Mouse (Mus musculus) spleen, postnatal 4 days (tissue): ENCODE results near the gene Pnmal2.
"Not testable (repeated sequence)": the region's sequence is repeated elsewhere in the genome, so short reads cannot be mapped to it uniquely, and the experiment has no call there.

Source experiments
- DNase-seq, 2 experiments: peaks; one replicate each; pipeline ENCODE4 v3.0.0; 2022; ENCODE audit warnings: low spot score in 2 of 2

The Pnmal2 gene

DNA sequence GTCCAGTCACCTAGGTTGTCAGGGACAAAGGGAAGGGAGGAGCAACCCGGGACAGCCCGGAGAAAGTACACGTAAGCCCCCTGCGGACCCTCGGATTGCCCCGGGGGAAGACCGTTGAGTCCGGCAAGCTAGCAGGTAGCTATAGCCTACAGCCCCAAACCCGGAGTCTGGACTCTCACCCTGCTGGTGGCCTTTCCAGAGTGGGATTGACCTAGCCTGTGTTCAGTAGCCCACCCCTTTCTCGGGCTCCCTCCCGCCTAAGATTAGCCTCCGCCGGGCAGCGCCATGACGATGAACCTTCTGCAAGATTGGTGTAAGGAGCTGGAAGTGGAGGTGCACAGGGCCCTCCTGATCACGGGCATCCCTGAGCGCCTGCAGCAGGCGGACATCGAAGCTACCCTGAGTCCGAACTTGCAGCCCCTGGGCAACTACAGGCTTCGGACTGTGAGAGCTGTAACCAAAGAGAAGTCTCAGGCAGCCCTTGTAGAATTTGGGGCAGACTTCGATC is 380 bp downstream of the Pnmal2 start:
- no peak for DNase-seq

DNA sequence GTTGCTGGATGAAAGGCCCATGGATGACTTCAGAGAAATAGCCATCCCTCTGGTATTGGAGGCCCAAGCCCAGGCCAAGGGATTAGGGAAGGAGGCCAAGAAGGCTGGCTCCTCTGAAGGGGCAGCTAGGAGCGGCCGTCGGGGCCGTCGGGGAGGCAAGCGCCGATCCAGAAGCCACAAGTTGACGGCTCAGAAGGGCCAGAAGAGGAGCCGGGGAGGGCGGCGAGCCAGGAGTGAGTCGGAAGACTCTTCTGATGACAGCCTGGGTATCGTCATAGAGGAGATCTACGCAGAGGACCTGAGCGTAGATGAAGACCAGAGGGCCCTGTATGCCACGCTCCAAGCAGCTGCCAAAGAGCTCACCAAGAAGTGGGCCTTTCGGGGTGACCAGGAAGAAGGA is 937 bp downstream of the Pnmal2 start:
- DNase-seq, result no peak

DNA sequence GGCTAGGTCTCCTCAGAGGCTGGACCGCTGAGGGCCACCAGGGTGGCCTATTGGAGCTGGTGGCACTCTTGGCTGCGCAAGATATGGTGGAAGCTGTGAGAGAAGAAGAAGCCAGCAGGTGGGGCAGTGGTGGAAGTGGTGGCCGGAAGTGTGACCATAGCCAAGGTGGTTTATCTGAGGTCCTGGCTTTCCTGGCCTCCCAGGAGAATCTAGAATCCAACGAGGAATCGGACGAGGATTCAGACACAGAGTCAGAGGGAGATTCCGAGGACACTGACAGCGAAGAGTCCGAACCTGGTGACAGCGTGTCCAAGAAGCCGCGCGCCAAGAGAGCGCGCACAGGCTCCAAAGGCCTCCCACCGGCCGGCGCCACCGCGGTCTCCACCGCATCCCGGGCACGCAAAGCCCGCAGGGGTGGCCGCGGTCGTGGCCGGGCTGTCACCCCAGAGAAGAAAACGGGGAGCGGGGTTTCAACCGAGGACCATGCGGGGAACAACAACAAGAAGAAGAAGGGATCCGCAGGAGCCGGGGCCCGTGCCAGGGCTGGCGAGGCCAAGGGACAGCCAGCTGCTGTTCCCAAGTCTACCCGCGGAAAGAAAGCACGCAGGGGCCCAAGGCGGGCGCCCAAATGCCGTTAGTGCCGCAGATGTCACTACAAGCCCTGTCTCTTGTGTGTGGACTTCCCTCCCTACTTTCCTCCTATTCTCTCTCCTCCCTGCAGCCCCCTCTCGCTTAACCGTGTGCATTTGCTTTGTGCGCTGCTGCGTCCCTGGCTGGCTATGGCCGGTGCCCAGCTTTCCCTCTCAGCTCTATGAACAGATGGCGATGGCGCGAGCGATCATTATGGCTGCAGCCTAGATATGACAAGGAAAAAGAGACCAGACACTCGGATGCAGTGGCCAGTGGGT is 2.2 kb downstream of the Pnmal2 start:
- no peak for DNase-seq

DNA sequence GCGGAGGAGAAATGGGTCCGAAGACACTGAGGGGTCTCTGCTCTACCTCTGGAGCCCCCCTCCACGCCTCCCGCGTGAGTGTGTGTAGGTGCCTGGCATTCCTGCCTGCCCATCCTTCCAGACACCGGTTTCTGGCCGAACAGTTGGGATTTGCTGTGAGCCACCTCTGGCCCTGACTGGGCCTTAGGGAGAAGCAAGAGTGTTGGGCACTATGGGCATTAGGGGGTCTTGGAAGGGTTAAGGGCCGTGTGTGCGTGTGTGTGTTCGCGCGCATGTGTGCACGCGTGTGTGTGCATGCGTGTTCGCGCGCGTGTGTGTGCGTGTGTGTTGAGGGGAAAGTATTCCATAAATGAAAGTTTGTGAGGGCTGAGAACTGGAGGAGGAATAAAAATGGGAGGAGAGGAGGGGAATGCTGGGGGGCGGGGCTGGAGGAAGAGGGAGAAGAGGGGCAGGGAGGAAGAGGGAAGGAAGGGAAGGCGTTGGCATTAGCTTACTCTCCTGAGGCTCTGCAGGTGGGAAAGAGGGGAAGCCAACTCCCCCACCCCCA is 2.9 kb downstream of the Pnmal2 start:
- no peak for DNase-seq

- DNase-seq, result no peak
Observed at GRCm38 (mm10) chr7:16947959-16948361, 3.5 kb downstream of the Pnmal2 start.

DNA sequence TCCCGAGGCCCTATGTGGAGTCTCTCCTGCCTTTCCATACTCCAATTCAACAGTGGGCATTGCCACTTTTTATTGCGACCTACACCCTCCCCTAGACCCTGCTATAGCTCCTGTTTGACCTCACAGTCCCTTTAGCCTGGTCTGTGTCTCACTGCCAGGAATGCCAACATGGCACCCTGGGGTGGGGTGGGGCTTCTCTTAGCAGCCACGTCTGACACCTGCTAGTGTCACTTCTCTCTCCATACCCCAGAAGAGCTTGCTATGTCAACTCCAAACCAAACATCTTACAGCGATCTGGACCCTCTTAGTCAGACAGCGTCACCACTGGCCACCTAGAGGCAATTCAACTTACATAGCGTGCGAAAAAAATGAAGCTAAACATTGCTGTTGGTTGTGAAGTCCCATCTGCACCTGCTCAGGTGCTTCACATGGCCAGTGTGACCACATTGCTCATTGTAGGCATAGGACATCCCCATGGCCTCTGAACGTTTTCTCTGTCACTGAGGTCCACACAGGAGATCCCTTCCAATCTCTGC is 4.5 kb downstream of the Pnmal2 start:
- no peak for DNase-seq

DNA sequence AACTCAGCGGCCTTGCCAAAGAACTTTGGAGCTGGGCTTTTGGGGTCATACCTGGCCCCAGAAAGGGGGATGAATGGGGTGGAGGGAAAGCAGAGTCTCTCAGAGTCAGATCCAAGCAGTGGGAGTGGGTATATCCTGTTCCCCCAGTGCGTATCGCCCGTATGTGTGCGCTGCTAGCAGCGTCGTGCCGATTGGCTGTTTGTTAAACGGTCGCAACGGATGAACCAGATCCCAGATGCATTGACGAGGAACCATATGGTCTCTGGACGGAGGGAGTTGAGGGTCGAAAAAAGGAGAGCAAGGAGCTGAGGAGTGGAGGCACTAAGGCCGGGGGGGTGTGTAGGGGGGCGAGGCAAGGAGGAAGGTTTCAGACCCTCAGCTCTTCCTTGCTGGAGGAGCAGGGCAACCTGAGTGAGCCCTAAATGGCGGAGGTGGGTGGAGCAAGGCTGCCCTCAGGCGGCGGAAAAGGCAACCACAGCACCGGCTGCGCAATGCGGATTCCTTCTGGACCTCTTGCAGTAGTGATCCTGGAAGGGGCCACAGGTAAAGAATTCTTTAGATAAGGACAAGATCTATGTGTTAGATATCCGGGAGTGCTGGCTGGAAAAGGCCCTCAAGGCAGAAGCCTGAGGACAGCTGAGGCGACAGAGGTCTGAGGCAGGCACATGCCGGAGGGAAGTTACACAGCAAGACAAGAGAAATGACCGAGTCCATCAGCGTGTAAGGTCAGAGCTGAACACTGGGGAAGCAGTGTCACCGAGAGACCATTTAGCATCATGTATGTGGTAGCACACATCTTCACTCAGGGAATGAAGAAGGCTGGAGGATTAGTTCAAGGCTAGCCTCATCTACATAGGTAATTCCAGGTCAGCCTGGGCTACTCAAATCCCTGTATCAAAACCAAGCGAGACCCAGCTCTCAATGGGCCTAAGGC is 5.7 kb downstream of the Pnmal2 start:
- DNase-seq, result peak; percentile 60 to 84

DNA sequence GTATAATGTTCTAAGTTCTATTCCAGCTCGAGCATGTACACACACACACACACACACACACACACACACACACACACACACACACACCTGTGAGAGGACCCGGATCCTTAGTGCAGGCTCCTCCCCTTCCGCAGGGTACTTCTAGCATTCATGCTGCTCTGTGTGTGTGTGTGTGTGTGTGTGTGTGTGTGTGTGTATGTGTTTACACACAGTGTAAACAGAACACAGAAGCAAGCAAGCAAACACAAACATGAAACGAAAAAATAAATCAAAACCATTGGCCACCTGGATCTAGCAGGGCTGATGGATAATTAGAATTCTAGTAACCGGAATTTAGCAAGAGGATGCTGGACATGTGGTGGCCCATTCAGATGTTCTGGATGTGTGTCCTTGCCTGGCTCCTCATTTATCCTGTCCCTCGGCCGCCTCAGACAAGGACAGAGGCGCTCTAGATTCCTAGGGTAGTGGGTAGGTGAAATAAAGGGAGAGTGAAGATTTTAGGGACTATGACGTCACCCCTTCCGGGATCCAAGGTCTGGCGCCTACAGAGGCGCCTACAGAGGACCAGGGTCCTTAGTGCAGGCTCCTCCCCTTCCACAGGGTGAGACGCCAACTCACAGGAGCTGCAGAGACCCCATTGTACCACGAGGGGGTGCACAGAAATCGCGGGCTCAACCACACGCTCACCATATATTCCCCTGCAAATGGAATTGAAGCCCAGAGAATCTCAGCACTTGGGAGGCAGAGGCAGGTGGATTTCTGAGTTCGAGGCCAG is 6.6 kb downstream of the Pnmal2 start:
- peak; percentile 74 to 87 for DNase-seq

GRCm38 (mm10) chr7:16953776-16954175 is 9.3 kb downstream of the Pnmal2 start:
- not testable (repeated sequence) for DNase-seq

GRCm38 (mm10) chr7:16955712-16956111 is 11.2 kb downstream of the Pnmal2 start:
- no peak for DNase-seq

- DNase-seq, result no peak
Observed at GRCm38 (mm10) chr7:16956410-16957265, 12.2 kb downstream of the Pnmal2 start.

GRCm38 (mm10) chr7:16959539-16960187 is 15.2 kb downstream of the Pnmal2 start, which contains the start of gene Pnmal1:
Pnmal1 (plus strand) TSS chr7:16959679.
- no peak for DNase-seq

GRCm38 (mm10) chr7:16961678-16962077 is 17.2 kb downstream of the Pnmal2 start:
- no peak for DNase-seq

DNA sequence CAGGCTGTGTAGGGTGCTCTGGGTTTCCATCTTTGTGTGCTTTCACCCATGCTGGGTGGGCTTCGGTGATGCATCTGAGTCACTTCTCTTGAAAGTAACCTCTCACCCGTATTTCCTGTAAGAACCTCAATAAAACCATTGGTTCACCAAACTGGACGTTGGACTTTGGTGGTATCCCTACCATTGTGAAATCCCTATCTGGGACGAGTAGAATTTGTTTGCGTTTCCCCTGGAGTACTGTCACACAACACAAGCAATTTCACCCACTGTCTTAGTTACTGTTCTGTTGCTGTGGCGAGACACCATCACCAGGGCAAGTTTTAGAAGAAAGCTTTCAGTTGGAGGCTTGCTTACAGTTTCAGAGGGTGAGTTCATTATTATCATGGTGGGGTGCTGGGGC is 23.9 kb downstream of the Pnmal2 start:
- no peak for DNase-seq

DNA sequence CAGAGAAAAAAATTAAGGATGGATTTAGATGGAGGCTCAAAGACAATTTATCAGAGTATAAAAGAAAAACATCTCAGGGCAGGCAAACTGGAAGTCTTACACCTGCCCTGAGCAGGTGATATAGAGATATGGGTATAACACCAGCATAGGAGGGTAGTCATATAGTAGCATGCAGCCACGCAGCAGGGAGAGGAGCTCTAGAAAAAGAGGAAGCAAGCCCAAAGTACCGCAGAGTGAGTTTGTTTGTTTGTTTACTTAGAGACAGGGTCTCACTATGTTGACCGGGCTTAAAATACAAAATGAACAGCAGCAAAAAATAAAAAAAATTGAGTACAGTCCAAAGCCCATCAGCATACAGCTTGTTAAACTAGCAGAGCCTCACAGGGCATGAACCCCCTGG is 26.7 kb downstream of the Pnmal2 start:
- no peak for DNase-seq

- DNase-seq, result no peak
Observed at GRCm38 (mm10) chr7:16974018-16974417, 29.5 kb downstream of the Pnmal2 start.

DNA sequence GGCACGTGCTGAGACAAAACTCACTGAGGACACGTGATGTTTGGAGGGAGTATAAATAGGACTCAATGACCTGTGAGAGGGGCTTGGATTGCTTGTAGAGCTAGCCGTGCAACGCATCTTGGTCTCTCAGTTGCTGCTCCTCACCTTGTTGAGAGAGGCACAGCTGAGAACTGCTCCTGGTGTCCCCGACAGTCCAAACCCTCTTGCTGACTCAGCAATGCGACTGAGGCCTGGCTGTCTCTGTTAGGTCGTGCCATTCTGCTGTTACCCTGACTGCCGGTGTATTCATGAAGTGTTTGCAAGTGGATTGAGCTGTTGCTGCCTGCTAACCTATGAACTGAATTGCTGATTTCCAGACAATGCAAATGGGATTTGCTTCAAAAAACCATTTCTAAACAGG is 31.8 kb downstream of the Pnmal2 start:
- no peak for DNase-seq

DNA sequence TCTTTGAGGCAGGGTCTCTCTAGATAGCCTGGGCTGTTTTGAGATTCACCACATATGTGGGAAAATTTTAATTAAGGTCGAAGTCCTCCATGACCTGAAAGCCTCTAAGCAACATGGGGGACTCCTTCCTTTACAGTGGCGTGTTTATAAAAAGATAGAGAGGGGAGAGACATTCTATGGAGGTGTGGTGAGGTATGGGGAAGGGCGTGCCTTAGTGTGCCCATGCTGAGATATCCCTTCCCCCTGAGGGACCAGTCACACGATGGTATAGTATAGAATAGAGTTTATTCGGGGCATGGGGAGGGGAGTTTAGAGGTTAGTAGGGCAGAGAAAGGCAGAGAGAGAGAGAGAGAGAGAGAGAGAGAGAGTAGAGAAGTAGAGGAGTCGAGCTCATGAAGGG is 33.7 kb downstream of the Pnmal2 start:
- DNase-seq, result no peak

DNA sequence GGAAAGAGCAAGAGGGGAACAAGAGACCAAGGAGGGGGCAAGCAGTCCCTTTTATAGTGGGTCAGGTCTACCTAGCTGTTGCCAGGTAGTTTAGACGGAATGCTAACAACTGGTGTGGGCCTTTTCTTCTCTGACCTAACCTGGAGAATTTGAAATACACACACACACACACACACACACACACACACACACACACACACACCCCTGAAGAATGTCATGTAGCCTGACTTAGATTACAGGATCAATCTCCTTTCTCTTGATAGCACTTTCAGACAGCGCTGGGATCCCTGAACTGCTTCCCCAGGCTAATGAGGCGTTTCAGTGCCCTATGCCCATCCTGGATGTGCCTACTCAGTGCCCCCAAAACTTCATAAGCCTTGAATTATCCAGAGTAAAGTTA is 34.1 kb downstream of the Pnmal2 start:
- DNase-seq, result no peak
